Mouse (Mus musculus): Measurements from ENCODE around the gene P3h4. TPM values are rescaled to one million over a fixed set of nuclear protein-coding genes. Genes with fewer than 3 reads are reported as not detected.

P3h4 gene
- polyA plus RNA-seq, 1 experiment from 2014 or later: 54.5 TPM

- H3K9me3 ChIP-seq (replicated peaks; ENCODE audit: low read length): no peaks in the 10 kb centered on the region
- TF ChIP-seq CTCF (IDR thresholded peaks at IDR 0.05; ENCODE audit: low read depth): no peak
- DNase-seq (ENCODE audit: low spot score) (no peak), ATAC-seq (replicated peaks; ENCODE audit: low FRiP score, low read depth) (no peak)
- H3K27me3 ChIP-seq (ENCODE audit: insufficient read depth, low read length): no peaks in the 10 kb centered on the region
- no peak overlapping the region for H3K4me3 ChIP-seq (replicated peaks; ENCODE audit: low read depth, low read length)
- H3K4me1 ChIP-seq (replicated peaks; ENCODE audit: insufficient read depth, low read length): peaks cover 23% of the 10 kb centered on the region
- WGBS: 54% methylated on average over 11 of the region's 11 CpGs
- no peak overlapping the region for H3K9ac ChIP-seq (ENCODE audit: low read depth, low read length)
- 0 out of 2 replicates have a peak, but pooled peaks cover 10% of the 10 kb centered on the region for H3K36me3 ChIP-seq (ENCODE audit: insufficient read depth, low read length)
- no peak overlapping the region for H3K27ac ChIP-seq
- no peak overlapping the region for H3K4me2 ChIP-seq (ENCODE audit: low read length)
Measured at GRCm38 (mm10) chr11:100411736-100412135, 2.9 kb downstream of the P3h4 start.

- Histone ChIP-seq H3K4me2 (ENCODE audit: low read length) (no peak overlapping the region), H3K27ac (no peak overlapping the region), H3K27me3 (ENCODE audit: insufficient read depth, low read length) (no peaks in the 10 kb centered on the region), H3K9me3 (replicated peaks; ENCODE audit: low read length) (no peaks in the 10 kb centered on the region), H3K4me3 (replicated peaks; ENCODE audit: low read depth, low read length) (no peak overlapping the region), H3K4me1 (replicated peaks; ENCODE audit: insufficient read depth, low read length) (peaks cover 23% of the 10 kb centered on the region), H3K36me3 (ENCODE audit: insufficient read depth, low read length) (0 out of 2 replicates have a peak, but pooled peaks cover 10% of the 10 kb centered on the region), H3K9ac (ENCODE audit: low read depth, low read length) (no peak overlapping the region)
- ATAC-seq (replicated peaks; ENCODE audit: low FRiP score, low read depth) (no peak), DNase-seq (ENCODE audit: low spot score) (no peak)
- WGBS: 78% methylated on average over 3 of the region's 3 CpGs
- TF ChIP-seq CTCF (IDR thresholded peaks at IDR 0.05; ENCODE audit: low read depth): no peak
Measured at GRCm38 (mm10) chr11:100409686-100410085, 5.0 kb downstream of the P3h4 start.

GRCm38 (mm10) chr11:100408835-100409462 is 5.7 kb downstream of the P3h4 start:
- Histone ChIP-seq H3K9me3 (replicated peaks; ENCODE audit: low read length) (no peaks in the 10 kb centered on the region), H3K27ac (no peak overlapping the region), H3K4me1 (replicated peaks; ENCODE audit: insufficient read depth, low read length) (peaks cover 23% of the 10 kb centered on the region), H3K4me2 (ENCODE audit: low read length) (no peak overlapping the region), H3K27me3 (ENCODE audit: insufficient read depth, low read length) (no peaks in the 10 kb centered on the region), H3K4me3 (replicated peaks; ENCODE audit: low read depth, low read length) (no peak overlapping the region), H3K9ac (ENCODE audit: low read depth, low read length) (no peak overlapping the region), H3K36me3 (ENCODE audit: insufficient read depth, low read length) (0 out of 2 replicates have a peak, but pooled peaks cover 10% of the 10 kb centered on the region)
- WGBS: 86% methylated on average over 12 of the region's 12 CpGs
- TF ChIP-seq CTCF (IDR thresholded peaks at IDR 0.05; ENCODE audit: low read depth): no peak
- DNase-seq (ENCODE audit: low spot score) (no peak), ATAC-seq (replicated peaks; ENCODE audit: low FRiP score, low read depth) (no peak)

GRCm38 (mm10) chr11:100408076-100408834 is 6.4 kb downstream of the P3h4 start:
- Histone ChIP-seq H3K4me3 (replicated peaks; ENCODE audit: low read depth, low read length) (no peak overlapping the region), H3K9ac (ENCODE audit: low read depth, low read length) (no peak overlapping the region), H3K9me3 (replicated peaks; ENCODE audit: low read length) (no peaks in the 10 kb centered on the region), H3K4me2 (ENCODE audit: low read length) (no peak overlapping the region), H3K4me1 (replicated peaks; ENCODE audit: insufficient read depth, low read length) (peaks cover 18% of the 10 kb centered on the region), H3K36me3 (ENCODE audit: insufficient read depth, low read length) (0 out of 2 replicates have a peak, but pooled peaks cover 10% of the 10 kb centered on the region), H3K27me3 (ENCODE audit: insufficient read depth, low read length) (no peaks in the 10 kb centered on the region), H3K27ac (no peak overlapping the region)
- ATAC-seq (replicated peaks; ENCODE audit: low FRiP score, low read depth) (peak; percentile 61; the same call in 1 of the 2 replicates), DNase-seq (ENCODE audit: low spot score) (peak; percentile 94)
- TF ChIP-seq CTCF (IDR thresholded peaks at IDR 0.05; ENCODE audit: low read depth): peak; percentile 92
- WGBS: 44% methylated on average over 10 of the region's 10 CpGs

GRCm38 (mm10) chr11:100406995-100407705 is 7.5 kb downstream of the P3h4 start:
- TF ChIP-seq CTCF (IDR thresholded peaks at IDR 0.05; ENCODE audit: low read depth): no peak
- no peak for ATAC-seq (replicated peaks; ENCODE audit: low FRiP score, low read depth)
- Histone ChIP-seq H3K27ac (no peak overlapping the region), H3K4me2 (ENCODE audit: low read length) (no peak overlapping the region), H3K4me1 (replicated peaks; ENCODE audit: insufficient read depth, low read length) (peaks cover 9% of the 10 kb centered on the region; the same call in 1 of the 2 replicates), H3K27me3 (ENCODE audit: insufficient read depth, low read length) (no peaks in the 10 kb centered on the region), H3K4me3 (replicated peaks; ENCODE audit: low read depth, low read length) (no peak overlapping the region), H3K9ac (ENCODE audit: low read depth, low read length) (no peak overlapping the region), H3K9me3 (replicated peaks; ENCODE audit: low read length) (no peaks in the 10 kb centered on the region), H3K36me3 (ENCODE audit: insufficient read depth, low read length) (0 out of 2 replicates have a peak, but pooled peaks cover 10% of the 10 kb centered on the region)
- whole genome bisulfite sequencing: 91% methylated on average over 5 of the region's 5 CpGs
- no peak for DNase-seq (ENCODE audit: low spot score)

- Histone ChIP-seq H3K9ac (ENCODE audit: low read depth, low read length) (no peak overlapping the region), H3K4me2 (ENCODE audit: low read length) (no peak overlapping the region), H3K36me3 (ENCODE audit: insufficient read depth, low read length) (0 out of 2 replicates have a peak, but pooled peaks cover 10% of the 10 kb centered on the region), H3K27me3 (ENCODE audit: insufficient read depth, low read length) (no peaks in the 10 kb centered on the region), H3K4me3 (replicated peaks; ENCODE audit: low read depth, low read length) (no peak overlapping the region), H3K27ac (no peak overlapping the region), H3K9me3 (replicated peaks; ENCODE audit: low read length) (no peaks in the 10 kb centered on the region), H3K4me1 (replicated peaks; ENCODE audit: insufficient read depth, low read length) (0 out of 2 replicates have a peak, but pooled peaks cover 3% of the 10 kb centered on the region)
- TF ChIP-seq CTCF (IDR thresholded peaks at IDR 0.05; ENCODE audit: low read depth): no peak
- WGBS: 82% methylated on average over 8 of the region's 8 CpGs
- ATAC-seq (replicated peaks; ENCODE audit: low FRiP score, low read depth) (no peak), DNase-seq (ENCODE audit: low spot score) (no peak)
Measured at GRCm38 (mm10) chr11:100406273-100406672, 8.4 kb downstream of the P3h4 start.

Data from kidney, postnatal 0 days (tissue).